Mouse (Mus musculus): ENCODE results near the gene Nos1ap. TPM values are rescaled to one million over a fixed set of nuclear protein-coding genes. Genes with fewer than 3 reads are reported as not detected.

Gene Nos1ap
- polyA plus RNA-seq, 1 experiment: 20.0 TPM

GRCm38 (mm10) chr1:170482236-170482905 is 107.3 kb downstream of the Nos1ap start:
- peaks cover 48% of the 10 kb centered on the region for H3K4me1 ChIP-seq (ENCODE audit: control insufficient read depth, insufficient read depth, low read length)
- H3K36me3 ChIP-seq (ENCODE audit: control insufficient read depth, insufficient read depth, low read length): no peaks in the 10 kb centered on the region
- no peak overlapping the region for H3K4me3 ChIP-seq (ENCODE audit: insufficient read depth, low read depth, low read length)
- peak; percentile 64 for DNase-seq
- peak overlapping the region; percentile 27; the same call in 1 of the 2 replicates for H3K27ac ChIP-seq (ENCODE audit: insufficient read depth, low read depth, low read length)
- 30% methylated on average over 7 of the region's 8 CpGs for WGBS
- no peak for TF ChIP-seq POLR2A (IDR thresholded peaks at IDR 0.05; ENCODE audit: low read depth, low read length)
- no peak for TF ChIP-seq CTCF (conservative IDR thresholded peaks at IDR 0.05; ENCODE audit: insufficient read depth, insufficient read length, low read depth, low read length)
- no peaks in the 10 kb centered on the region for H3K27me3 ChIP-seq (replicated peaks; ENCODE audit: control insufficient read depth, insufficient read depth, low read length)

GRCm38 (mm10) chr1:170481093-170481492 is 108.6 kb downstream of the Nos1ap start:
- H3K4me3 ChIP-seq (ENCODE audit: insufficient read depth, low read depth, low read length): no peak overlapping the region

GRCm38 (mm10) chr1:170479458-170479798 is 110.2 kb downstream of the Nos1ap start:
- H3K36me3 ChIP-seq (ENCODE audit: control insufficient read depth, insufficient read depth, low read length): no peaks in the 10 kb centered on the region
- H3K4me1 ChIP-seq (ENCODE audit: control insufficient read depth, insufficient read depth, low read length): peaks cover 52% of the 10 kb centered on the region
- TF ChIP-seq POLR2A (IDR thresholded peaks at IDR 0.05; ENCODE audit: low read depth, low read length): no peak
- TF ChIP-seq CTCF (conservative IDR thresholded peaks at IDR 0.05; ENCODE audit: insufficient read depth, insufficient read length, low read depth, low read length): no peak
- H3K27ac ChIP-seq (ENCODE audit: insufficient read depth, low read depth, low read length): 0 out of 2 replicates have a peak overlapping the region, but pooled peaks have one; percentile 27
- H3K4me3 ChIP-seq (ENCODE audit: insufficient read depth, low read depth, low read length): no peak overlapping the region
- DNase-seq: peak; percentile 42
- H3K27me3 ChIP-seq (replicated peaks; ENCODE audit: control insufficient read depth, insufficient read depth, low read length): no peaks in the 10 kb centered on the region
- WGBS: 11% methylated on average over 3 of the region's 3 CpGs

More at GRCm38 (mm10) chr1:170481093-170481492, 108.6 kb downstream of the Nos1ap start:
- no peaks in the 10 kb centered on the region for H3K36me3 ChIP-seq (ENCODE audit: control insufficient read depth, insufficient read depth, low read length)
- WGBS: 42% methylated on average over 3 of the region's 3 CpGs
- H3K27ac ChIP-seq (ENCODE audit: insufficient read depth, low read depth, low read length): peak overlapping the region; percentile 17; the same call in 1 of the 2 replicates
- H3K4me1 ChIP-seq (ENCODE audit: control insufficient read depth, insufficient read depth, low read length): peaks cover 55% of the 10 kb centered on the region
- DNase-seq: peak; percentile 52
- TF ChIP-seq POLR2A (IDR thresholded peaks at IDR 0.05; ENCODE audit: low read depth, low read length) (no peak), CTCF (conservative IDR thresholded peaks at IDR 0.05; ENCODE audit: insufficient read depth, insufficient read length, low read depth, low read length) (no peak)
- H3K27me3 ChIP-seq (replicated peaks; ENCODE audit: control insufficient read depth, insufficient read depth, low read length): no peaks in the 10 kb centered on the region

GRCm38 (mm10) chr1:170478791-170479457 is 110.7 kb downstream of the Nos1ap start:
- peak overlapping the region; percentile 84 for H3K27ac ChIP-seq (ENCODE audit: insufficient read depth, low read depth, low read length)
- peaks cover 52% of the 10 kb centered on the region for H3K4me1 ChIP-seq (ENCODE audit: control insufficient read depth, insufficient read depth, low read length)
- peak; percentile 32 for DNase-seq
- H3K36me3 ChIP-seq (ENCODE audit: control insufficient read depth, insufficient read depth, low read length): no peaks in the 10 kb centered on the region
- no peak for TF ChIP-seq POLR2A (IDR thresholded peaks at IDR 0.05; ENCODE audit: low read depth, low read length)
- no peak for TF ChIP-seq CTCF (conservative IDR thresholded peaks at IDR 0.05; ENCODE audit: insufficient read depth, insufficient read length, low read depth, low read length)
- no peak overlapping the region for H3K4me3 ChIP-seq (ENCODE audit: insufficient read depth, low read depth, low read length)
- 29% methylated on average over 4 of the region's 4 CpGs for WGBS
- H3K27me3 ChIP-seq (replicated peaks; ENCODE audit: control insufficient read depth, insufficient read depth, low read length): no peaks in the 10 kb centered on the region

DNA sequence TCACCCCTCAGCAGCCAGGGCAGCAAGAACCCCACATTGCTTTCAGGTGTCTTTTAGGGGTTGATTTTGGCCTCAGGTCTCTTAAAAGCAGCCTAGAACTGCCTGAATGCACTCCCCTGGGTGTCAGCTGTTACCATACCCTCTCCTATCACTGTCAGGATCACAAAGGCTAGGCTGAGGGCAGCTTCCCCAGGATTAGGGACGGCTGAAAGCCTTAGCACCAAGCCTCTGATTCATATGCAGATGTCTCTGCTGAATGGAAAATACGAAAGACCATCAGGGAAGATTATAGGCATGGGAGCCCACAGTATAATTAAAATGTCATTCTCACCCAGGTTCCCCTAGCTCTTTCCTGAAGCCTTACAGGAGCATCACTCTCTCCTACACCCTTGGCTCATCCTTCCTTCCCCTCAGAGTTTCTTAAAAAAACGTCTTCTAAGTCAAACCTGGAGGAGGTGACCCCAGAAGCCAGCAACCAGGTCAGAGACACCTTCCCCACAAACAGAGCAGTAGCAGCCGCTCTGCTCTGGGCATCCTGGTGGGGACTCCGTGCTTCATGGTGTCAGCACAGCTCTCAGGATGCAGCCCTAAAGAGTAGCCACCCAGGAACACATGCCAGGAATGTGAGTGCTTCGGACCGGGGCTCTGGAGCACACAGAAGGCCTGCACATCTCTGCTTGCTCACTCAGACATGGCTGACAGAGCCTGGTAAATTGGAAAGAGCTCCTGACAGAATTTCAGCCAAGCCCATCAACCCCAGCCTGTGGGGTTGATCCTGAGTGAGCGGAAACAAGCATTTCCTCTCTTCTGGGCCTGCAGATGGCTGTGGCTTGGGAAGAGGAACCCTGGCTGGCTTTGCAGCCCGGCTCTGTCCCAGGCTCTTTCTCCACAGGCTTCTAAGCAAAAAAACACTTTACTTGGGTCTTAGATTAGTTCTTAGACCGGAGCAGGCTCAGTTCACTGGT is 111.7 kb downstream of the Nos1ap start:
- no peak overlapping the region for H3K4me3 ChIP-seq (ENCODE audit: insufficient read depth, low read depth, low read length)
- no peaks in the 10 kb centered on the region for H3K27me3 ChIP-seq (replicated peaks; ENCODE audit: control insufficient read depth, insufficient read depth, low read length)
- H3K4me1 ChIP-seq (ENCODE audit: control insufficient read depth, insufficient read depth, low read length): peaks cover 47% of the 10 kb centered on the region
- peak; percentile 65 for DNase-seq
- TF ChIP-seq POLR2A (IDR thresholded peaks at IDR 0.05; ENCODE audit: low read depth, low read length) (no peak), CTCF (conservative IDR thresholded peaks at IDR 0.05; ENCODE audit: insufficient read depth, insufficient read length, low read depth, low read length) (no peak)
- 43% methylated on average over 10 of the region's 10 CpGs for WGBS
- no peaks in the 10 kb centered on the region for H3K36me3 ChIP-seq (ENCODE audit: control insufficient read depth, insufficient read depth, low read length)
- H3K27ac ChIP-seq (ENCODE audit: insufficient read depth, low read depth, low read length): peak overlapping the region; percentile 84

DNA sequence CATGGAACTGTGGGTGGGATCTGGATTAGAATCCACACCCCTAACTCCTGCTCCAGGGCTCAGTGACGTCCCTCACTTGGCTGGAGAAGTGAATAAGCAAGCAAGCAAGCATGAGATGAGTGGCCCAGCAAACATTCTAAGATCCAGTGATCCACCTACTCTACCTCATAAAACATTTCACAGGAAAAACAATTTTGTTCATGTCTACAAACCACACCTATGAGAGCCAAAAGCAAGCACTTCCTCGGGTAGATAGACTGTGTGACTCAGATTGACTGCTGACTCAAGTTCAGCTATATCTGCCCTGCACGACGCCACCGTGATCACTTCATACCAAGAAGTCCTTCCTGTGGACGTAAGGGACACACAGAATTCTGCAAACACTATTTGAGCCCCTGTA is 116.2 kb downstream of the Nos1ap start:
- H3K4me1 ChIP-seq (ENCODE audit: control insufficient read depth, insufficient read depth, low read length): peaks cover 18% of the 10 kb centered on the region
- H3K36me3 ChIP-seq (ENCODE audit: control insufficient read depth, insufficient read depth, low read length): no peaks in the 10 kb centered on the region
- no peak for TF ChIP-seq POLR2A (IDR thresholded peaks at IDR 0.05; ENCODE audit: low read depth, low read length)
- no peak overlapping the region for H3K27ac ChIP-seq (ENCODE audit: insufficient read depth, low read depth, low read length)
- WGBS: 78% methylated on average over 6 of the region's 6 CpGs
- H3K27me3 ChIP-seq (replicated peaks; ENCODE audit: control insufficient read depth, insufficient read depth, low read length): no peaks in the 10 kb centered on the region
- no peak overlapping the region for H3K4me3 ChIP-seq (ENCODE audit: insufficient read depth, low read depth, low read length)
- no peak for DNase-seq
